Mouse (Mus musculus) testis, adult 2 months (tissue): ENCODE data around the gene Agap3. TPM values are rescaled to one million over a fixed set of nuclear protein-coding genes. Genes with fewer than 3 reads are reported as not detected.
A peak's percentile ranks its signal among the peaks of the same experiment; 100 is the strongest.

Experiments
- H3K27ac ChIP-seq: fragments of 200-500 bp; 2 replicates; pipeline ENCODE4 v1.5.1; 2012; ENCODE audit warnings: low read depth, low read length; ENCODE audit not compliant: control insufficient read depth, insufficient read depth
- H3K27me3 ChIP-seq: fragments of 200-500 bp; 2 replicates; pipeline ENCODE4 v1.6.1; 2012; ENCODE audit warnings: mild to moderate bottlenecking, low read length, moderate library complexity; ENCODE audit not compliant: control insufficient read depth, insufficient read depth
- H3K36me3 ChIP-seq: fragments of 200-500 bp; 2 replicates; pipeline ENCODE4 v1.6.1; 2012; ENCODE audit warnings: mild to moderate bottlenecking, low read length; ENCODE audit not compliant: control insufficient read depth, insufficient read depth
- H3K4me1 ChIP-seq: fragments of 200-500 bp; 2 replicates; pipeline ENCODE4 v1.6.1; 2012; ENCODE audit warnings: low read length; ENCODE audit not compliant: control insufficient read depth, insufficient read depth
- H3K4me3 ChIP-seq: fragments of 200-500 bp; 2 replicates; pipeline ENCODE4 v1.5.1; 2012; ENCODE audit warnings: low read depth, mild to moderate bottlenecking, low read length, moderate library complexity, mixed read lengths; ENCODE audit not compliant: control insufficient read depth
- CTCF ChIP-seq: fragments of 200-500 bp; IDR thresholded peaks from 2 replicates; pipeline ENCODE4 v1.5.1; 2012; ENCODE audit warnings: low read depth, mild to moderate bottlenecking, inconsistent platforms, low read length, moderate library complexity; ENCODE audit not compliant: control insufficient read depth, insufficient read depth, insufficient replicate concordance
- POLR2A ChIP-seq: fragments of 200-500 bp; IDR thresholded peaks from 2 replicates; pipeline ENCODE4 v1.6.1; 2012; ENCODE audit warnings: low read depth, mild to moderate bottlenecking, inconsistent platforms, low read length, moderate library complexity; ENCODE audit not compliant: control insufficient read depth
- polyA plus RNA-seq: library from polyadenylated mRNA; depleted of rRNA; stranded (reverse); fragments of >200 nt; gene quantifications from 2 replicates; pipeline ENCODE4 v1.2.3, GENCODE M21; 2012

Gene Agap3
- polyA plus RNA-seq, 1 experiment = 29.5 TPM

DNA sequence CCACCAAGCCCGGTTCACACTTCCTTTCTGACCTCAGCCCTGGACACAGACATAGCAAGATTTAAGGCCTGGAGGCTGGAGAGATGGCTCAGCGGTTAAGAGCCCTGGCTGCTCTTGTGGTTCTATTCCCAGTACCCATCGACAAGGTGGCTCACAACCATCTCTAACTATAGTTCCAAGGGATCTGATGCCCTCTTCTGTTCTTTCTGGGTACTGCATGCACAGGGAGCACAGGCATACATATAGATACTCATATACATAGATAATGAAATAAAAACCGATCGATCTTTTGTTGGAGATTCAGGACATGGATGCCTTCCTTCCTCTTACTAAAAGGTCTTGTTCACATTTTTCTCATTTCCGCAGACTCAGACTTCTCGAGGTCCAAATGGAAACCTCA lies 56.4 kb downstream of the Agap3 start:
- Histone ChIP-seq H3K4me3 (no peak overlapping the region), H3K4me1 (peaks cover 3% of the 10 kb centered on the region; the same call in 1 of the 2 replicates), H3K27ac (no peak overlapping the region), H3K36me3 (no peaks in the 10 kb centered on the region), H3K27me3 (no peaks in the 10 kb centered on the region)
- TF ChIP-seq CTCF = 0 out of 2 replicates have a peak, but pooled peaks have one; percentile 1
- no peak for TF ChIP-seq POLR2A

DNA sequence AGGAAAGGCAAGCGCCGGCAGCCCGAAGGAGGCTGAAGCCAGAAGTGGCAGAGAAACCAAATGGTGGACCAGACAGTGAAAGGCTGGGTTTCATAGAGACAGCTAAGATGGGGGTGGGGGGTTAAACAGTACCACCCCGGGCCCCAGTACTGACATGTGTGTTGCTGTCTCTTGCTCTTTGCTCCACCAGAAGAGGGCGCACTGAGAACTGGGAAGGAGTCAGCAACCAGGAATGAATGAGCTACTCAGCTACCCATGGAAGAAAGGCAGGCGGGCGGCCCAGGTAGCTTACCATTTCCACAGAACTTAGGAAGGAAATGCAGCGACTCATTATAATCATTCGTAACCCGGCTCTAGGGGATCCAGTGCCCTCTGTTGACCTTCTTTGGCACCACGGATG lies 58.7 kb downstream of the Agap3 start:
- TF ChIP-seq CTCF (no peak; the same call in 1 of the 2 replicates), POLR2A (no peak)
- no peaks in the 10 kb centered on the region for H3K36me3 ChIP-seq
- no peak overlapping the region for H3K27ac ChIP-seq
- H3K27me3 ChIP-seq = no peaks in the 10 kb centered on the region
- H3K4me1 ChIP-seq = no peaks in the 10 kb centered on the region
- no peak overlapping the region for H3K4me3 ChIP-seq

DNA sequence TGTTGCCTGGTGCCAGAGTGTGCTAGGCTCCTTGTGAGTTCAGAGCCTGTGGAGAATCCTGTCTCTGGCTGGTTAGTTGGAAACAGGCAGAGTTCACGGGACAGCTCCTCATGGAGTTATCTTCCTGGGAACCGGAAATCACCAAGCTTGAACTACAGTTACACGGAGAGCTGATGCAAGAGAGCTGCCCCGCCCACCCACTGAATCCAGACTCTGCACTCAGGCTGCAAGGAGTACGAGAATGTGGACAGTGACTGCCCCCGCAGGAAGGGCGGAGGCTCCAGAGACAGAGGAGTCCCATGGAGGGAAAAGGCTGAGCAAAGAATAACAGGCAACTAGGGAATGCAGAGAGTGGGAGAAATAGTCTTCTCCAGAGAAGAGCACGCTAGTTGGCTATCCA lies 60.3 kb downstream of the Agap3 start:
- H3K36me3 ChIP-seq = no peaks in the 10 kb centered on the region
- no peaks in the 10 kb centered on the region for H3K27me3 ChIP-seq
- TF ChIP-seq POLR2A (no peak), CTCF (no peak)
- H3K4me1 ChIP-seq = no peaks in the 10 kb centered on the region
- H3K4me3 ChIP-seq = no peak overlapping the region
- H3K27ac ChIP-seq = no peak overlapping the region

DNA sequence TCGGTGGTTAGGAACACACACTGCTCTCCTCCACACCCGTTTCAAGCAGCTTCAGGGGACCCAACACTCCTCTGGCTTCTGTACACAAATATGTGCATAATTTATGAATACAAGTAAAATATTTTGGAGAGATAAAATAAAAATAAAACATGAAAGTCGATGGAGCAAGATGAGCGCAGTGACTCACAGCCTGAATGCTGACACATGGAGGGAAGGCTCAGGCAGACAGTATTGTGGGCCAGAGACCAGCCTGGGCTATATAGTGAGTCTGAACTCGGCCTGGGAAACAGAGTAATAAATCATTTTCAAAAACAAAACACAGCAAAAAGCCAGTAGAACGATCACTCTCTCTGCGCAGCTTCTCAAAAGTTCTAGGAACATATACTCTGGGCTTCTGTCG lies 69.4 kb downstream of the Agap3 start:
- Histone ChIP-seq H3K4me1 (peaks cover 8% of the 10 kb centered on the region; the same call in 1 of the 2 replicates), H3K4me3 (no peak overlapping the region), H3K36me3 (no peaks in the 10 kb centered on the region), H3K27ac (no peak overlapping the region), H3K27me3 (peaks cover 2% of the 10 kb centered on the region)
- no peak for TF ChIP-seq POLR2A
- TF ChIP-seq CTCF = no peak

DNA sequence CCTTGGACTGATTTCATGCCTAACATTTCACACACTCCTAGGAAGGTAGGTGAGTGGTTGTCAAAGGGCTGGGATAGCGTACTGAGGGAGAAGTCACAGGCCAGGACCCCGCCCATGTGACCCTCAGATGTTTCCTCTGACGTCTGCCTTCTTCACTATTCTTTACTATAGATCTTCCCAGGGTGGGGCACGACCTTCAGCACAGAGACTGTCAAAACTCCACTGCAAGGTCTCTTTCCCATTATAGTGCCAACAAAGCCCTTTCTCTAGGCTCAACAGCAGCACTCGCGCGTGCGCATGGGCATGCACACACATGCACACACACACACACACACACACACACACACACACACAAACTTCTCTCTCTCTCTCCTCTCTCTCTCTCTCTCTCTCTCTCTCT lies 71.8 kb downstream of the Agap3 start:
- TF ChIP-seq POLR2A (no peak), CTCF (no peak)
- H3K27ac ChIP-seq = no peak overlapping the region
- peaks cover 11% of the 10 kb centered on the region for H3K4me1 ChIP-seq
- no peaks in the 10 kb centered on the region for H3K36me3 ChIP-seq
- no peak overlapping the region for H3K4me3 ChIP-seq
- H3K27me3 ChIP-seq = peaks cover 4% of the 10 kb centered on the region

DNA sequence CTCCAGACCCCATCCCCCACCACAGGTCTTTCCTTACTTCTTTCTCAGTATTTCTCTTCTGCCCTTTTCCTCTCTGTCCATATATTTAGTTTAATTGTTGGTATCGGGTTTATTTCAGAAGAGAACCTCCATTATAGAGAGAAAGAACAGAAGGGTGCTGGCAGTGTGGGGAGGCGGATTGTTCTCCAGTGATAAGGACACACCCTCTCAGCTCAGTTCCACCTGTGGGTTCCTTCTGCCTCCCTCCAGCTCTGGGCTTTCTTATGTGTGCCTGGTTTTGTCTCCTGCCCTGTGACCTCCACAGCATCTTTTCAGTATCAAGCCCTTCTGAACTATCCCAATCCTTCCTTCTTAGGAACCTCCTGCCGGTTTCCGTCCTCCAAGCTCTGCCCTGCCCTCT lies 72.5 kb downstream of the Agap3 start:
- H3K4me1 ChIP-seq = peaks cover 11% of the 10 kb centered on the region
- no peak overlapping the region for H3K27ac ChIP-seq
- peaks cover 4% of the 10 kb centered on the region for H3K27me3 ChIP-seq
- H3K36me3 ChIP-seq = no peaks in the 10 kb centered on the region
- TF ChIP-seq POLR2A = no peak
- no peak for TF ChIP-seq CTCF
- H3K4me3 ChIP-seq = no peak overlapping the region

DNA sequence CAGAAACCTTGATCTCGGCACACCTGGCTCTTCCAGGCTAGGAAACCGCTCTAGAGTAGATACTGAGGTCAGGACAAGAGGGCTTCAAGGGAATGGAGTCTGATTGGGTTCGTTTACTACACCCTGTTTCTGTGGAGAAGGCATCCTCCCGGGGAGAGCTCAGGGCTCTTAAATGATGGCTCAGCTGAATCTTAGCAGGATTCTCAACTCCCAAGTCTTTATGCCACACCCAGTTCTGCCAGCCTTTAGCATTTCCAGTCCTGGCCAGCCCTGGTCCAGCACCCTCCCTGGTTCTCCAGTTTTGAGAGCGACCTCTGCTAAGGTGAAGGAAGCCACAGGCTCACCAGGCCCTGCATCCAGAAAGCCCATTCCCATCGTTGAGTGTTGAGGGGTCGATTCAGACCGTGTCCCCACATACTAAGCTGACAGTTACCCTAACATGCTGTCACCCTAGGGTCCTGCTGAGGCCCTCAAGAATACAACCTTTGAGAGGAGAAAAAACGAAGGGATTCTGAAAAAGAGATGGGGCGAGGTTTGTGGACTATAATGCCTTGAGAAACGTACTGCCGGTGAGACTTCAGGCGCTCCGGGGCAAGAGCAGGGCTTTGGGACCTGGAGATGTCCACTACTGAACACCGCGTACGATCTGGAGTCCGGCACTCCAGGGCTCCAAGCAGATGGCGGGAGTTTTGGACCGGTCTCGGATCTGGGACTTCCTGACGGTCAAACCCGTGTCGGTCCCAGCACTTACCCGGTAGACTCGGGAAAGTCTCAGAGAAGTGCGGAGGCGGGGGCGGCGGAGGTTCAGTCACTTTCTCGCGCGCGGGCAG lies 73.6 kb downstream of the Agap3 start:
- Histone ChIP-seq H3K4me3 (peak overlapping the region; percentile 33), H3K36me3 (no peaks in the 10 kb centered on the region), H3K27me3 (peaks cover 4% of the 10 kb centered on the region), H3K27ac (no peak overlapping the region), H3K4me1 (peaks cover 16% of the 10 kb centered on the region)
- TF ChIP-seq POLR2A (no peak), CTCF (no peak)
